Mouse (Mus musculus) megakaryocyte-erythroid progenitor cell, adult 5-6 weeks (primary cell): ENCODE data around the gene Npr1. TPM values are rescaled to one million over a fixed set of nuclear protein-coding genes. Genes with fewer than 3 reads are reported as not detected.

ENCODE experiments used
- ATAC-seq: replicated peaks from 2 replicates; pipeline ENCODE4 v1.8.0; 2016; ENCODE audit warnings: mild to moderate bottlenecking, inconsistent platforms; ENCODE audit not compliant: severe bottlenecking, poor library complexity, low FRiP score, low TSS enrichment
- total RNA-seq, 2 experiments: library from RNA; stranded (forward) in 1 of 2; stranded (reverse) in 1 of 2; fragments of 200-1000, 215-1000 nt in 1 of 2; fragments of >200 nt in 1 of 2; fragmentation: Nextera tagmentation in 1 of 2; gene quantifications; 2 replicates each; pipeline ENCODE4 v1.2.3; 2014 to 2017

The Npr1 gene
- total RNA-seq, 2 experiments from 2014 or later = not detected

- ATAC-seq = no peak
Measured at GRCm38 (mm10) chr3:90404609-90405008, 61.1 kb downstream of the Npr1 start.

DNA sequence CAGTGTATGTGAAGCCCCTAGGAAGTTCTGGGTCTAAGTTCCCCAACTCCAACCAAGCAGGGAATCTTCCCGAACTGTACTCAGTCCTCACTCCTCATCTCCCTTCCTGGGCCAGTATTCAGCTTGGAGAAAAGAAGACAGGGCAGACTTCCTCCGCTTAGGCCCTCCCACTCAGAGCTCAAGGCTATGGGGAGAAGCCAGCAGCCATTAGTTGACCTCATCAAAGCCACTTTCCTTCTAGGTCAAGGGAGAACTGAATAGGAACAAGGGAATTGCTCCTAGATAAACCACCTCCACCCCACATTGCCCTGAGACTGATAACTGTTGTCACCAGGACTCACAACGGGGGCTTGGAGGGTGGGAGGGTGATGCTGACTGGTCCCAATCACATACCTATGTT is 61.5 kb downstream of the Npr1 start:
- no peak for ATAC-seq

- ATAC-seq = no peak
Measured at GRCm38 (mm10) chr3:90400993-90401392, 64.7 kb downstream of the Npr1 start.

Other genes starting within 250 kb of the Npr1 start
- gene Jtb, start 234.3 kb downstream of the Npr1 start, total RNA-seq (2014; fragmentation: Nextera tagmentation) = 72.0 and 95.1 TPM in 2 replicates
- gene Jtb, start 234.3 kb downstream of the Npr1 start, total RNA-seq (2017) = 38.3 and 48.5 TPM in 2 replicates
- not detected in 2 replicates for gene Creb3l4, start 222.4 kb downstream of the Npr1 start, total RNA-seq (2014; fragmentation: Nextera tagmentation)
- gene Creb3l4, start 222.4 kb downstream of the Npr1 start, total RNA-seq (2017) = not detected in 2 replicates
- gene Slc39a1, start 217.7 kb downstream of the Npr1 start, total RNA-seq (2014; fragmentation: Nextera tagmentation) = 21.9 and 23.2 TPM in 2 replicates
- 27.2 and 36.8 TPM in 2 replicates for gene Slc39a1, start 217.7 kb downstream of the Npr1 start, total RNA-seq (2017)
- 33.0 and 45.4 TPM in 2 replicates for gene Crtc2, start 211.7 kb downstream of the Npr1 start, total RNA-seq (2014; fragmentation: Nextera tagmentation)
- 5.6 and 10.8 TPM in 2 replicates for gene Crtc2, start 211.7 kb downstream of the Npr1 start, total RNA-seq (2017)
- gene Dennd4b, start 200.7 kb downstream of the Npr1 start, total RNA-seq (2014; fragmentation: Nextera tagmentation) = 32.4 and 33.3 TPM in 2 replicates
- 7.0 and 21.5 TPM in 2 replicates for gene Dennd4b, start 200.7 kb downstream of the Npr1 start, total RNA-seq (2017)
- gene Gatad2b, start 172.7 kb downstream of the Npr1 start, total RNA-seq (2014; fragmentation: Nextera tagmentation) = 65.5 and 68.0 TPM in 2 replicates
- 23.8 and 28.5 TPM in 2 replicates for gene Gatad2b, start 172.7 kb downstream of the Npr1 start, total RNA-seq (2017)
- 1.7 and 7.3 TPM in 2 replicates for gene Slc27a3, start 75.9 kb downstream of the Npr1 start, total RNA-seq (2014; fragmentation: Nextera tagmentation)
- 0.28 and 0.72 TPM in 2 replicates for gene Slc27a3, start 75.9 kb downstream of the Npr1 start, total RNA-seq (2017)
- 39.0 and 39.3 TPM in 2 replicates for gene Ints3, start 32.2 kb downstream of the Npr1 start, total RNA-seq (2014; fragmentation: Nextera tagmentation)
- 16.4 and 23.2 TPM in 2 replicates for gene Ints3, start 32.2 kb downstream of the Npr1 start, total RNA-seq (2017)
- gene Ilf2, start 10.3 kb upstream of the Npr1 start, total RNA-seq (2014; fragmentation: Nextera tagmentation) = 113 and 117 TPM in 2 replicates
- gene Ilf2, start 10.3 kb upstream of the Npr1 start, total RNA-seq (2017) = 236 and 240 TPM in 2 replicates
- gene Snapin, start 25.2 kb upstream of the Npr1 start, total RNA-seq (2014; fragmentation: Nextera tagmentation) = 37.0 and 38.1 TPM in 2 replicates
- 19.5 and 48.6 TPM in 2 replicates for gene Snapin, start 25.2 kb upstream of the Npr1 start, total RNA-seq (2017)
- gene Chtop, start 43.6 kb upstream of the Npr1 start, total RNA-seq (2014; fragmentation: Nextera tagmentation) = 122 and 154 TPM in 2 replicates
- gene Chtop, start 43.6 kb upstream of the Npr1 start, total RNA-seq (2017) = 118 and 119 TPM in 2 replicates
- 27.2 and 33.2 TPM in 2 replicates for gene S100a1, start 48.5 kb upstream of the Npr1 start, total RNA-seq (2014; fragmentation: Nextera tagmentation)
- gene S100a1, start 48.5 kb upstream of the Npr1 start, total RNA-seq (2017) = 55.0 and 57.4 TPM in 2 replicates
- gene S100a13, start 48.6 kb upstream of the Npr1 start, total RNA-seq (2014; fragmentation: Nextera tagmentation) = 14.8 and 33.6 TPM in 2 replicates
- gene S100a13, start 48.6 kb upstream of the Npr1 start, total RNA-seq (2017) = 36.2 and 58.0 TPM in 2 replicates
- gene S100a14, start 61.0 kb upstream of the Npr1 start, total RNA-seq (2014; fragmentation: Nextera tagmentation) = not detected in 2 replicates
- gene S100a14, start 61.0 kb upstream of the Npr1 start, total RNA-seq (2017) = 4.1 TPM in 1 of 2 replicates, not detected in the other
- gene S100a16, start 71.4 kb upstream of the Npr1 start, total RNA-seq (2014; fragmentation: Nextera tagmentation) = not detected in 2 replicates
- gene S100a16, start 71.4 kb upstream of the Npr1 start, total RNA-seq (2017) = not detected in 2 replicates
- not detected in 2 replicates for gene S100a3, start 94.7 kb upstream of the Npr1 start, total RNA-seq (2014; fragmentation: Nextera tagmentation)
- gene S100a3, start 94.7 kb upstream of the Npr1 start, total RNA-seq (2017) = not detected in 2 replicates
- not detected in 2 replicates for gene S100a2, start 124.4 kb upstream of the Npr1 start, total RNA-seq (2014; fragmentation: Nextera tagmentation)
- gene S100a2, start 124.4 kb upstream of the Npr1 start, total RNA-seq (2017) = not detected in 2 replicates
- not detected in 2 replicates for gene Gm42674, start 136.0 kb upstream of the Npr1 start, total RNA-seq (2014; fragmentation: Nextera tagmentation)
- not detected in 2 replicates for gene Gm42674, start 136.0 kb upstream of the Npr1 start, total RNA-seq (2017)
- gene S100a4, start 137.9 kb upstream of the Npr1 start, total RNA-seq (2014; fragmentation: Nextera tagmentation) = 3.8 TPM in 1 of 2 replicates, not detected in the other
- gene S100a4, start 137.9 kb upstream of the Npr1 start, total RNA-seq (2017) = 6.7 and 23.6 TPM in 2 replicates
- gene S100a5, start 142.7 kb upstream of the Npr1 start, total RNA-seq (2014; fragmentation: Nextera tagmentation) = not detected in 2 replicates
- gene S100a5, start 142.7 kb upstream of the Npr1 start, total RNA-seq (2017) = not detected in 2 replicates
- gene S100a6, start 147.0 kb upstream of the Npr1 start, total RNA-seq (2014; fragmentation: Nextera tagmentation) = 2.0 and 21.9 TPM in 2 replicates
- 0.94 TPM in 1 of 2 replicates, not detected in the other for gene S100a6, start 147.0 kb upstream of the Npr1 start, total RNA-seq (2017)
- gene S100a7a, start 188.2 kb upstream of the Npr1 start, total RNA-seq (2014; fragmentation: Nextera tagmentation) = not detected in 2 replicates
- not detected in 2 replicates for gene S100a7a, start 188.2 kb upstream of the Npr1 start, total RNA-seq (2017)
- 8.8 and 1,388 TPM in 2 replicates for gene S100a8, start 203.1 kb upstream of the Npr1 start, total RNA-seq (2014; fragmentation: Nextera tagmentation)
- 75.2 and 207 TPM in 2 replicates for gene S100a8, start 203.1 kb upstream of the Npr1 start, total RNA-seq (2017)
- gene S100a9, start 229.9 kb upstream of the Npr1 start, total RNA-seq (2014; fragmentation: Nextera tagmentation) = 1.1 and 1,636 TPM in 2 replicates
- 59.5 and 143 TPM in 2 replicates for gene S100a9, start 229.9 kb upstream of the Npr1 start, total RNA-seq (2017)